Mouse (Mus musculus) limb, embryonic 15.5 days (tissue): ENCODE measurements around the gene Golga5. TPM values are rescaled to one million over a fixed set of nuclear protein-coding genes. Genes with fewer than 3 reads are reported as not detected.
"Not testable (repeated sequence)": the region's sequence is repeated elsewhere in the genome, so short reads cannot be mapped to it uniquely, and the experiment has no call there.

Experiments used
- ATAC-seq: fragments of 200-750 bp; cut with Nextera tagmentation; 2 replicates; pipeline ENCODE4 v1.8.0; 2017; ENCODE audit warnings: low read depth, moderate TSS enrichment; ENCODE audit not compliant: insufficient number of reproducible peaks, low FRiP score, low TSS enrichment
- H3K27ac ChIP-seq: fragments of 300-500 bp; sonication (generic); 2 replicates; pipeline ENCODE4 v1.5.1; 2015; ENCODE audit warnings: moderate library complexity, mild to moderate bottlenecking, inconsistent platforms
- H3K27me3 ChIP-seq: fragments of 300-500 bp; sonication (generic); 2 replicates; pipeline ENCODE4 v1.6.1; 2015; ENCODE audit warnings: inconsistent platforms
- H3K36me3 ChIP-seq: fragments of 300-500 bp; sonication (generic); 2 replicates; pipeline ENCODE4 v1.6.1; 2015; ENCODE audit warnings: inconsistent platforms
- H3K4me1 ChIP-seq: fragments of 300-500 bp; sonication (generic); 2 replicates; pipeline ENCODE4 v1.6.1; 2015; ENCODE audit warnings: inconsistent platforms
- H3K4me2 ChIP-seq: fragments of 300-500 bp; sonication (generic); 2 replicates; pipeline ENCODE4 v1.6.1; 2015; ENCODE audit warnings: mild to moderate bottlenecking, inconsistent platforms
- H3K4me3 ChIP-seq: fragments of 300-500 bp; sonication (generic); 2 replicates; pipeline ENCODE4 v1.5.1; 2015; ENCODE audit warnings: mild to moderate bottlenecking, inconsistent platforms
- H3K9ac ChIP-seq: fragments of 300-500 bp; sonication (generic); 2 replicates; pipeline ENCODE4 v1.6.1; 2015; ENCODE audit warnings: inconsistent platforms
- H3K9me3 ChIP-seq: fragments of 300-500 bp; sonication (generic); 2 replicates; pipeline ENCODE4 v1.6.1; 2016; ENCODE audit warnings: inconsistent platforms
- WGBS: fragments of 180-500 bp; shearing (Covaris S2); methylation state at CpG from one replicate; pipeline ENCODE4 v1.1.7; 2015; 5-methylcytosine and 5-hydroxymethylcytosine counted together
- polyA plus RNA-seq: library from polyadenylated mRNA; unstranded; fragments of >200 nt; fragmentation: Nextera tagmentation; extraction: Ambion mirVana; gene quantifications from 2 replicates; pipeline ENCODE4 v1.2.1, GENCODE M21; 2015

Golga5 gene
- polyA plus RNA-seq, 1 experiment from 2014 or later: 44.1 TPM

- no peak for ATAC-seq
- no peaks in the 10 kb centered on the region for H3K36me3 ChIP-seq
- WGBS: 66% methylated on average over 8 of the region's 8 CpGs
- H3K27ac ChIP-seq: no peak overlapping the region
- no peaks in the 10 kb centered on the region for H3K9me3 ChIP-seq
- H3K9ac ChIP-seq: no peak overlapping the region
- H3K4me2 ChIP-seq: no peak overlapping the region
- no peak overlapping the region for H3K4me3 ChIP-seq
- peaks cover 6% of the 10 kb centered on the region; the same call in 1 of the 2 replicates for H3K4me1 ChIP-seq
- no peaks in the 10 kb centered on the region for H3K27me3 ChIP-seq
Measured at GRCm38 (mm10) chr12:102451126-102451851, 17.6 kb upstream of the Golga5 start.

GRCm38 (mm10) chr12:102453581-102453980, 15.4 kb upstream of the Golga5 start:
- Histone ChIP-seq H3K27me3 (no peaks in the 10 kb centered on the region), H3K4me1 (peaks cover 6% of the 10 kb centered on the region; the same call in 1 of the 2 replicates), H3K9me3 (no peaks in the 10 kb centered on the region), H3K4me3 (no peak overlapping the region), H3K9ac (no peak overlapping the region), H3K4me2 (no peak overlapping the region), H3K36me3 (no peaks in the 10 kb centered on the region), H3K27ac (no peak overlapping the region)
- 17% methylated on average over 6 of the region's 6 CpGs for WGBS
- ATAC-seq: no peak

- H3K9me3 ChIP-seq: no peaks in the 10 kb centered on the region
- H3K4me3 ChIP-seq: no peak overlapping the region
- no peaks in the 10 kb centered on the region for H3K36me3 ChIP-seq
- H3K4me2 ChIP-seq: no peak overlapping the region
- no peak overlapping the region for H3K27ac ChIP-seq
- H3K9ac ChIP-seq: no peak overlapping the region
- 75% methylated on average over 7 of the region's 7 CpGs for WGBS
- no peak for ATAC-seq
- no peaks in the 10 kb centered on the region for H3K27me3 ChIP-seq
- no peaks in the 10 kb centered on the region for H3K4me1 ChIP-seq
Measured at GRCm38 (mm10) chr12:102456467-102457193, 12.3 kb upstream of the Golga5 start.

GRCm38 (mm10) chr12:102460014-102460413, 8.9 kb upstream of the Golga5 start:
- H3K9me3 ChIP-seq: no peaks in the 10 kb centered on the region
- no peaks in the 10 kb centered on the region for H3K27me3 ChIP-seq
- no peaks in the 10 kb centered on the region for H3K4me1 ChIP-seq
- no peaks in the 10 kb centered on the region for H3K36me3 ChIP-seq
- no peak overlapping the region for H3K4me2 ChIP-seq
- ATAC-seq: no peak
- no peak overlapping the region for H3K27ac ChIP-seq
- no peak overlapping the region for H3K9ac ChIP-seq
- WGBS: 67% methylated on average over 5 of the region's 5 CpGs
- H3K4me3 ChIP-seq: no peak overlapping the region

GRCm38 (mm10) chr12:102461177-102461576, 7.8 kb upstream of the Golga5 start:
- Histone ChIP-seq H3K9ac (no peak overlapping the region), H3K4me2 (no peak overlapping the region), H3K4me3 (no peak overlapping the region), H3K27ac (no peak overlapping the region), H3K27me3 (no peaks in the 10 kb centered on the region), H3K4me1 (no peaks in the 10 kb centered on the region), H3K9me3 (no peaks in the 10 kb centered on the region), H3K36me3 (no peaks in the 10 kb centered on the region)
- WGBS: 66% methylated on average over 5 of the region's 5 CpGs
- no peak for ATAC-seq

- H3K4me2 ChIP-seq: no peak overlapping the region
- H3K4me1 ChIP-seq: 0 out of 2 replicates have a peak, but pooled peaks cover under 1% of the 10 kb centered on the region
- no peaks in the 10 kb centered on the region for H3K27me3 ChIP-seq
- no peak overlapping the region for H3K4me3 ChIP-seq
- no peaks in the 10 kb centered on the region for H3K36me3 ChIP-seq
- no peaks in the 10 kb centered on the region for H3K9me3 ChIP-seq
- H3K27ac ChIP-seq: no peak overlapping the region
- ATAC-seq: no peak
- no peak overlapping the region for H3K9ac ChIP-seq
- WGBS: 58% methylated on average over 4 of the region's 4 CpGs
Measured at GRCm38 (mm10) chr12:102464650-102465049, 4.3 kb upstream of the Golga5 start.

- 76% methylated on average over 1 of the region's 1 CpGs for WGBS
- Histone ChIP-seq H3K4me2 (no peak overlapping the region), H3K9ac (no peak overlapping the region), H3K9me3 (no peaks in the 10 kb centered on the region), H3K36me3 (peaks cover 13% of the 10 kb centered on the region), H3K27ac (no peak overlapping the region), H3K27me3 (no peaks in the 10 kb centered on the region), H3K4me3 (no peak overlapping the region), H3K4me1 (peaks cover 6% of the 10 kb centered on the region)
- ATAC-seq: no peak
Measured at GRCm38 (mm10) chr12:102468136-102468535, 799 bp upstream of the Golga5 start.

GRCm38 (mm10) chr12:102474411-102474810, 5.5 kb downstream of the Golga5 start:
- Histone ChIP-seq H3K9me3 (no peaks in the 10 kb centered on the region), H3K9ac (no peak overlapping the region), H3K4me1 (peaks cover 6% of the 10 kb centered on the region), H3K27me3 (no peaks in the 10 kb centered on the region), H3K36me3 (peaks cover 52% of the 10 kb centered on the region), H3K27ac (no peak overlapping the region), H3K4me3 (no peak overlapping the region), H3K4me2 (no peak overlapping the region)
- 87% methylated on average over 7 of the region's 7 CpGs for WGBS
- ATAC-seq: no peak

- no peak overlapping the region for H3K27ac ChIP-seq
- ATAC-seq: no peak
- 88% methylated on average over 4 of the region's 4 CpGs for WGBS
- H3K4me1 ChIP-seq: no peaks in the 10 kb centered on the region
- no peaks in the 10 kb centered on the region for H3K27me3 ChIP-seq
- no peaks in the 10 kb centered on the region for H3K9me3 ChIP-seq
- peaks cover 76% of the 10 kb centered on the region for H3K36me3 ChIP-seq
- H3K4me3 ChIP-seq: no peak overlapping the region
- no peak overlapping the region for H3K9ac ChIP-seq
- no peak overlapping the region for H3K4me2 ChIP-seq
Measured at GRCm38 (mm10) chr12:102480481-102480880, 11.5 kb downstream of the Golga5 start.

- Histone ChIP-seq H3K9me3 (no peaks in the 10 kb centered on the region), H3K4me3 (no peak overlapping the region), H3K4me1 (no peaks in the 10 kb centered on the region), H3K36me3 (peaks cover 87% of the 10 kb centered on the region), H3K27ac (no peak overlapping the region), H3K9ac (no peak overlapping the region), H3K4me2 (no peak overlapping the region), H3K27me3 (no peaks in the 10 kb centered on the region)
- WGBS: 63% methylated on average over 3 of the region's 3 CpGs
- ATAC-seq: no peak
Measured at GRCm38 (mm10) chr12:102484946-102485345, 16.0 kb downstream of the Golga5 start.

- Histone ChIP-seq H3K4me2 (no peak overlapping the region), H3K9me3 (no peaks in the 10 kb centered on the region), H3K36me3 (peaks cover 75% of the 10 kb centered on the region), H3K4me3 (no peak overlapping the region), H3K27ac (no peak overlapping the region), H3K4me1 (no peaks in the 10 kb centered on the region), H3K27me3 (no peaks in the 10 kb centered on the region), H3K9ac (no peak overlapping the region)
- no peak for ATAC-seq
- 87% methylated on average over 5 of the region's 5 CpGs for WGBS
Measured at GRCm38 (mm10) chr12:102491911-102492310, 23.0 kb downstream of the Golga5 start.

- 72% methylated on average over 6 of the region's 6 CpGs for WGBS
- H3K27me3 ChIP-seq, H3K27ac ChIP-seq, ATAC-seq, H3K9ac ChIP-seq, H3K4me3 ChIP-seq, H3K9me3 ChIP-seq, H3K4me2 ChIP-seq: not testable (repeated sequence)
- peaks cover 12% of the 10 kb centered on the region for H3K4me1 ChIP-seq
- H3K36me3 ChIP-seq: peaks cover 58% of the 10 kb centered on the region
Measured at GRCm38 (mm10) chr12:102495754-102496153, 26.8 kb downstream of the Golga5 start.
